Mouse (Mus musculus) megakaryocyte, embryonic 14.5 days (primary cell): ENCODE data around the gene Cyb5r3.

Experiments
- FLI1 ChIP-seq: IDR thresholded peaks from 2 replicates; pipeline ENCODE4 v1.6.1; 2012; ENCODE audit warnings: low read length, inconsistent platforms, mixed read lengths
- GATA1 ChIP-seq: IDR thresholded peaks from 3 replicates; pipeline ENCODE4 v1.6.1; 2012; ENCODE audit warnings: mixed read lengths, low read length, inconsistent platforms, borderline replicate concordance

DNA sequence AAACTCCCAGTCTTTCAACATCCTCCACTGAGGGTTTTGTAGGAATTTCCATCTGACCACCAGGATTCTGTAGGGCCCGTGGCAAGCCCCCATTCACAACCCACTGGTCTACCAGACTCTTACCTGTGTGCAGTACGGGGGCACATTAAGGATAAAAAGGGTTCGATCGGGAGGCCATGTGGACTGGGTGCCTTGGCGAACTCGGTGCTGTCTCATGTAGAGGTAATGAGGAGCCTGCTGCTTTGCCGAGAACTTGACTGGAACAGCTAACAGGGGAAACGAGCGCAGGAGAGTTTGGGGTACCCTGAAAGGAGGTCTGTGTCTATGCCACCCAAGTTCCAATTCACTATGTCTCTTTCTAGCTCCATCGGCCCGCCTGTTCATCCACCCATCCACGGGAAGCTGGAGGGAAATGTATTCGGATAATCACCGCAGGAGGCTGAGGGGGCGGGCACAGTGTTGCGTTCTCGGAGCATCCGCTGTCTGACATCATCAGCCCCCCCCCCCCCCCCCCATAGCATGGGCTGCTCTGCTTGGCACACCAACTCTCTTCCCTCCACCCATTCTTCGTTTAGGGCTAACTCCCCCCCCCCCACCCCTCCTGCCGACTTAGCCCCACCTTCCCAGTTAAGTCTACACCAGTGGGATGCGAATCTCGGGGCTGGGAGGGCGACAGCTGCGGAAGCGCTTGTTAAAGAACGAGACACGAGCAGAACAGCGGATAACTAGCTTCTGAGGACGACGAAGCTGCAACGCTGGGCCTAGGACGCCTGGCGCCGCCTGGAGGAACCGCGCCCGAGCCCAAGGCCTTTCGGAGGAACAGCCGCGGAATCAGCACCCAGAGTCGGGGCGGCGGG is 50.5 kb downstream of the Cyb5r3 start:
- TF ChIP-seq FLI1 = no peak
- TF ChIP-seq GATA1 = no peak
